Mouse (Mus musculus) MEL (cell line): Measurements from ENCODE around the gene Ciart. TPM values are rescaled to one million over a fixed set of nuclear protein-coding genes. Genes with fewer than 3 reads are reported as not detected.
A peak's percentile ranks its signal among the peaks of the same experiment; 100 is the strongest.

Experiments
- DNase-seq: peaks from one replicate; pipeline ENCODE4 v3.0.0; 2011; ENCODE audit warnings: low read depth, low spot score
- H3K27ac ChIP-seq: 2 replicates; pipeline ENCODE4 v1.5.1; 2012; ENCODE audit warnings: low read depth, mild to moderate bottlenecking, control low read depth, low read length, moderate library complexity; ENCODE audit not compliant: control insufficient read depth
- H3K27me3 ChIP-seq, 2 experiments: fragments of 150-350 bp in 1 of 2; sonication (generic) in 1 of 2; 2 replicates each; pipeline ENCODE4 v1.6.1; 2012; ENCODE audit warnings: low read length in 2 of 2, mild to moderate bottlenecking in 2 of 2, improper control_type of control experiment in 1 of 2, moderate library complexity in 1 of 2; ENCODE audit not compliant: insufficient read depth in 2 of 2, control insufficient read depth in 1 of 2
- H3K36me3 ChIP-seq, 2 experiments: 2 replicates each; pipeline ENCODE4 v1.6.1; 2012 to 2014; ENCODE audit warnings: low read length in 2 of 2, improper control_type of control experiment in 1 of 2, inconsistent platforms in 1 of 2, mild to moderate bottlenecking in 1 of 2; ENCODE audit not compliant: insufficient read depth in 2 of 2, control insufficient read depth in 1 of 2
- H3K4me1 ChIP-seq, 2 experiments: fragments of 150-350 bp in 1 of 2; sonication (generic) in 1 of 2; 2 replicates each; pipeline ENCODE4 v1.6.1; 2012; ENCODE audit warnings: low read length in 2 of 2, improper control_type of control experiment in 1 of 2, mild to moderate bottlenecking in 1 of 2; ENCODE audit not compliant: insufficient read depth in 2 of 2, control insufficient read depth in 1 of 2
- H3K4me3 ChIP-seq, 2 experiments: fragments of 150-350 bp in 1 of 2; sonication (generic) in 1 of 2; 2 replicates each; pipeline ENCODE4 v1.5.1; 2012; ENCODE audit warnings: low read depth in 2 of 2, low read length in 2 of 2, mild to moderate bottlenecking in 2 of 2, moderate library complexity in 2 of 2, control low read depth in 1 of 2, improper control_type of control experiment in 1 of 2; ENCODE audit not compliant: control insufficient read depth in 1 of 2, insufficient read depth in 1 of 2
- H3K79me2 ChIP-seq: 2 replicates; pipeline ENCODE4 v1.6.1; 2012; ENCODE audit warnings: mild to moderate bottlenecking, low read length, moderate library complexity; ENCODE audit not compliant: control insufficient read depth, poor library complexity, insufficient read depth
- H3K9ac ChIP-seq: 2 replicates; pipeline ENCODE4 v1.6.1; 2012; ENCODE audit warnings: low read depth, mild to moderate bottlenecking, control low read depth, low read length, moderate library complexity; ENCODE audit not compliant: control insufficient read depth, poor library complexity, severe bottlenecking
- H3K9me3 ChIP-seq: fragments of 150-350 bp; sonication (generic); replicated peaks from 2 replicates; pipeline ENCODE4 v1.6.1; 2012; ENCODE audit warnings: mild to moderate bottlenecking, low read length, improper control_type of control experiment, moderate library complexity; ENCODE audit not compliant: insufficient read depth
- BHLHE40 ChIP-seq: IDR thresholded peaks from 2 replicates; pipeline ENCODE4 v1.6.1; 2012; ENCODE audit warnings: low read depth, mild to moderate bottlenecking, inconsistent platforms, low read length, improper control_type of control experiment, borderline replicate concordance
- CHD1 ChIP-seq: IDR thresholded peaks from 2 replicates; pipeline ENCODE4 v1.6.1; 2012; ENCODE audit warnings: low read depth, mild to moderate bottlenecking, inconsistent platforms, low read length, improper control_type of control experiment
- CTCF ChIP-seq, 3 experiments: IDR thresholded peaks in 2 of 3; conservative IDR thresholded peaks in 1 of 3; 2 replicates each; pipeline ENCODE4 v1.5.1; 2011 to 2012; ENCODE audit warnings: low read length in 3 of 3, low read depth in 2 of 3, mild to moderate bottlenecking in 2 of 3, improper control_type of control experiment in 1 of 3, inconsistent platforms in 1 of 3, mixed read lengths in 1 of 3, moderate library complexity in 1 of 3; ENCODE audit not compliant: control insufficient read depth in 1 of 3, insufficient read depth in 1 of 3, poor library complexity in 1 of 3, severe bottlenecking in 1 of 3
- E2F4 ChIP-seq: IDR thresholded peaks from 2 replicates; pipeline ENCODE4 v1.6.1; 2011; ENCODE audit warnings: low read depth, low read length, improper control_type of control experiment, borderline replicate concordance
- EP300 ChIP-seq, 2 experiments: IDR thresholded peaks; 2 replicates each; pipeline ENCODE4 v1.6.1; 2011; ENCODE audit warnings: improper control_type of control experiment in 2 of 2, low read length in 2 of 2, low read depth in 1 of 2, mild to moderate bottlenecking in 1 of 2
- ETS1 ChIP-seq: IDR thresholded peaks from 2 replicates; pipeline ENCODE4 v1.6.1; 2012; ENCODE audit warnings: low read depth, mild to moderate bottlenecking, inconsistent platforms, low read length, improper control_type of control experiment, moderate library complexity
- GABPA ChIP-seq: IDR thresholded peaks from 2 replicates; pipeline ENCODE4 v1.6.1; 2012; ENCODE audit warnings: low read depth, mild to moderate bottlenecking, inconsistent platforms, low read length, improper control_type of control experiment, moderate library complexity
- GATA1 ChIP-seq: IDR thresholded peaks from 2 replicates; pipeline ENCODE4 v1.6.1; 2011; ENCODE audit warnings: low read depth, low read length, improper control_type of control experiment
- HCFC1 ChIP-seq: IDR thresholded peaks from 2 replicates; pipeline ENCODE4 v1.6.1; 2012; ENCODE audit warnings: low read depth, mild to moderate bottlenecking, inconsistent platforms, low read length, improper control_type of control experiment, moderate library complexity
- KAT2A ChIP-seq: conservative IDR thresholded peaks from 2 replicates; pipeline ENCODE4 v1.6.1; 2012; ENCODE audit warnings: low read depth, low read length, improper control_type of control experiment, inconsistent platforms
- MAFK ChIP-seq: IDR thresholded peaks from 2 replicates; pipeline ENCODE4 v1.6.1; 2011; ENCODE audit warnings: low read depth, mild to moderate bottlenecking, low read length, improper control_type of control experiment, borderline replicate concordance
- MAZ ChIP-seq: IDR thresholded peaks from 2 replicates; pipeline ENCODE4 v1.6.1; 2012; ENCODE audit warnings: low read depth, mild to moderate bottlenecking, inconsistent platforms, low read length, improper control_type of control experiment
- MXI1 ChIP-seq: IDR thresholded peaks from 2 replicates; pipeline ENCODE4 v1.6.1; 2011; ENCODE audit warnings: mild to moderate bottlenecking, low read depth, low read length, improper control_type of control experiment
- NELFE ChIP-seq: IDR thresholded peaks from 2 replicates; pipeline ENCODE4 v1.6.1; 2011; ENCODE audit warnings: low read depth, low read length, improper control_type of control experiment
- NRF1 ChIP-seq: IDR thresholded peaks from 2 replicates; pipeline ENCODE4 v1.6.1; 2014; ENCODE audit warnings: low read depth, mild to moderate bottlenecking, inconsistent platforms, low read length, improper control_type of control experiment, moderate library complexity; ENCODE audit not compliant: poor library complexity, insufficient read depth, severe bottlenecking
- POLR2A ChIP-seq, 2 experiments: IDR thresholded peaks; 2 replicates each; pipeline ENCODE4 v1.6.1; 2011 to 2012; ENCODE audit warnings: low read length in 2 of 2, mild to moderate bottlenecking in 2 of 2, control low read depth in 1 of 2, improper control_type of control experiment in 1 of 2, low read depth in 1 of 2, moderate library complexity in 1 of 2; ENCODE audit not compliant: control insufficient read depth in 1 of 2, insufficient read depth in 1 of 2, poor library complexity in 1 of 2
- POLR2AphosphoS2 ChIP-seq: IDR thresholded peaks from 2 replicates; pipeline ENCODE4 v1.6.1; 2011; ENCODE audit warnings: low read length, improper control_type of control experiment
- POLR2AphosphoS5 ChIP-seq: IDR thresholded peaks from 2 replicates; pipeline ENCODE4 v1.6.1; 2012; ENCODE audit warnings: low read depth, borderline replicate concordance, mild to moderate bottlenecking, inconsistent platforms, low read length, moderate library complexity, mixed read lengths
- RAD21 ChIP-seq: IDR thresholded peaks from 2 replicates; pipeline ENCODE4 v1.6.1; 2011; ENCODE audit warnings: mild to moderate bottlenecking, low read depth, low read length, improper control_type of control experiment
- RCOR1 ChIP-seq: IDR thresholded peaks from 2 replicates; pipeline ENCODE4 v1.6.1; 2012; ENCODE audit warnings: low read depth, mild to moderate bottlenecking, inconsistent platforms, low read length, improper control_type of control experiment
- SMC3 ChIP-seq: IDR thresholded peaks from 2 replicates; pipeline ENCODE4 v1.6.1; 2011; ENCODE audit warnings: low read depth, low read length, improper control_type of control experiment
- TAL1 ChIP-seq: IDR thresholded peaks from 2 replicates; pipeline ENCODE4 v1.6.1; 2012; ENCODE audit warnings: mild to moderate bottlenecking, inconsistent platforms, low read length, moderate library complexity, mixed read lengths
- TBP ChIP-seq: IDR thresholded peaks from 2 replicates; pipeline ENCODE4 v1.8.0; 2011; ENCODE audit warnings: low read depth, low read length, improper control_type of control experiment
- TCF12 ChIP-seq: IDR thresholded peaks from 2 replicates; pipeline ENCODE4 v1.6.1; 2014; ENCODE audit warnings: low read depth, mild to moderate bottlenecking, inconsistent platforms, low read length, improper control_type of control experiment, moderate library complexity
- USF1 ChIP-seq: IDR thresholded peaks from 2 replicates; pipeline ENCODE4 v1.6.1; 2014; ENCODE audit warnings: low read depth, mild to moderate bottlenecking, inconsistent platforms, low read length, improper control_type of control experiment, moderate library complexity
- ZKSCAN1 ChIP-seq: IDR thresholded peaks from 2 replicates; pipeline ENCODE4 v1.6.1; 2012; ENCODE audit warnings: low read depth, mild to moderate bottlenecking, inconsistent platforms, low read length, improper control_type of control experiment, moderate library complexity
- ZMIZ1 ChIP-seq: IDR thresholded peaks from 2 replicates; pipeline ENCODE4 v1.6.1; 2012; ENCODE audit warnings: low read depth, mild to moderate bottlenecking, inconsistent platforms, low read length, improper control_type of control experiment, moderate library complexity
- ZNF384 ChIP-seq: IDR thresholded peaks from 2 replicates; pipeline ENCODE4 v1.6.1; 2012; ENCODE audit warnings: low read depth, mild to moderate bottlenecking, inconsistent platforms, low read length, improper control_type of control experiment
- polyA plus RNA-seq, 2 experiments: library from polyadenylated mRNA; stranded (reverse) in 1 of 2; unstranded in 1 of 2; fragments of >175 nt in 1 of 2; fragments of >200 nt in 1 of 2; gene quantifications; 2 replicates each; pipeline versions ENCODE4 v1.2.1 to v1.2.4; 2012; ENCODE audit warnings: low replicate concordance in 2 of 2, low read depth in 1 of 2; ENCODE audit not compliant: insufficient read length in 2 of 2, insufficient read depth in 1 of 2, missing spikeins in 1 of 2
- total RNA-seq: library from RNA; depleted of rRNA; stranded (reverse); fragments of 300-350 nt; gene quantifications from 2 replicates; pipeline ENCODE4 v1.2.3, GENCODE M21; 2012

Ciart gene
- total and polyA plus RNA-seq, 3 experiments: 4.9 to 23.8 TPM; not detected in 1

GRCm38 (mm10) chr3:95930471-95930789 lies 48.4 kb upstream of the Ciart start:
- Histone ChIP-seq H3K4me1 (peaks cover 12 to 33% of the 10 kb centered on the region in 2 experiments), H3K4me3 (peak overlapping the region; percentile 67 to 88), H3K36me3 (peaks cover 15 to 41% of the 10 kb centered on the region in 2 experiments), H3K79me2 (peaks cover 49% of the 10 kb centered on the region), H3K27me3 (no peaks in the 10 kb centered on the region), H3K9ac (peak overlapping the region; percentile 89), H3K27ac (peak overlapping the region; percentile 85), H3K9me3 (no peaks in the 10 kb centered on the region)
- no peak; the same call in 1 of the 2 replicates for TF ChIP-seq CHD1
- TF ChIP-seq EP300 (IDR thresholded peaks at IDR 0.05; ENCODE audit: low read depth in 1 of 2, low read length in 2 of 2): no peak; a peak in 1 of 4 replicates
- no peak for TF ChIP-seq POLR2AphosphoS5
- no peak for TF ChIP-seq BHLHE40
- TF ChIP-seq KAT2A: no peak
- peak; percentile 49; the same call in 1 of the 2 replicates for TF ChIP-seq RCOR1
- no peak; the same call in 1 of the 2 replicates for TF ChIP-seq TAL1
- peak; percentile 42; the same call in 1 of the 2 replicates for TF ChIP-seq TBP
- TF ChIP-seq E2F4: no peak
- TF ChIP-seq CTCF (IDR thresholded peaks at IDR 0.05 in 2 of 3, conservative IDR thresholded peaks at IDR 0.05 in 1 of 3; ENCODE audit: control insufficient read depth in 1 of 3, insufficient read depth in 1 of 3, low read depth in 2 of 3, low read length in 3 of 3, poor library complexity in 1 of 3, severe bottlenecking in 1 of 3): no peak
- 0 out of 2 replicates have a peak, but pooled peaks have one; percentile 20 for TF ChIP-seq ETS1
- TF ChIP-seq GATA1: peak; percentile 57
- no peak for TF ChIP-seq NRF1
- TF ChIP-seq POLR2A (IDR thresholded peaks at IDR 0.05; ENCODE audit: control insufficient read depth in 1 of 2, insufficient read depth in 1 of 2, low read depth in 1 of 2, low read length in 2 of 2, poor library complexity in 1 of 2): no peak
- no peak for TF ChIP-seq MAZ
- no peak for TF ChIP-seq HCFC1
- DNase-seq: no peak

- DNase-seq: peak; percentile 80
- H3K36me3 ChIP-seq: peaks cover 11 to 40% of the 10 kb centered on the region in 2 experiments
- H3K9me3 ChIP-seq: no peaks in the 10 kb centered on the region
- peak overlapping the region; percentile 85 for H3K27ac ChIP-seq
- H3K9ac ChIP-seq: peak overlapping the region; percentile 89
- H3K4me3 ChIP-seq: peak overlapping the region; percentile 67 to 88
- H3K79me2 ChIP-seq: peaks cover 46% of the 10 kb centered on the region
- H3K4me1 ChIP-seq: peaks cover 12 to 33% of the 10 kb centered on the region in 2 experiments
- no peaks in the 10 kb centered on the region for H3K27me3 ChIP-seq
- TF ChIP-seq TCF12 (no peak; the same call in none of the 2 replicates), ZNF384 (no peak), TBP (no peak), NELFE (peak; percentile 38; the same call in 1 of the 2 replicates), POLR2AphosphoS2 (no peak), POLR2A (IDR thresholded peaks at IDR 0.05; ENCODE audit: control insufficient read depth in 1 of 2, insufficient read depth in 1 of 2, low read depth in 1 of 2, low read length in 2 of 2, poor library complexity in 1 of 2) (peak in 1 of 2 experiments; percentile 40; a peak in 1 of 4 replicates), GABPA (no peak), HCFC1 (no peak), USF1 (no peak), MAFK (no peak), SMC3 (no peak), CTCF (IDR thresholded peaks at IDR 0.05 in 2 of 3, conservative IDR thresholded peaks at IDR 0.05 in 1 of 3; ENCODE audit: control insufficient read depth in 1 of 3, insufficient read depth in 1 of 3, low read depth in 2 of 3, low read length in 3 of 3, poor library complexity in 1 of 3, severe bottlenecking in 1 of 3) (0 out of 6 replicates have a peak, but pooled peaks of 1 of the 3 experiments have one; percentile 1), KAT2A (no peak), CHD1 (peak; percentile 86; the same call in 1 of the 2 replicates), ZMIZ1 (peak; percentile 62; the same call in 1 of the 2 replicates), EP300 (IDR thresholded peaks at IDR 0.05; ENCODE audit: low read depth in 1 of 2, low read length in 2 of 2) (no peak; a peak in 1 of 4 replicates), RAD21 (no peak), ZKSCAN1 (no peak), MXI1 (peak; percentile 48), BHLHE40 (no peak)
Observed at GRCm38 (mm10) chr3:95929581-95930470, 47.8 kb upstream of the Ciart start.
